Mouse (Mus musculus) neural tube, embryonic 11.5 days (tissue): ENCODE measurements around the gene Timp2. TPM values are rescaled to one million over a fixed set of nuclear protein-coding genes. Genes with fewer than 3 reads are reported as not detected.

ENCODE experiments used
- ATAC-seq: fragments of 200-750 bp; cut with Nextera tagmentation; 2 replicates; pipeline ENCODE4 v1.8.0; 2017; ENCODE audit warnings: moderate number of reproducible peaks, mild to moderate bottlenecking, moderate TSS enrichment, moderate library complexity; ENCODE audit not compliant: insufficient read depth, low FRiP score, low TSS enrichment
- DNase-seq: peaks from one replicate; pipeline ENCODE4 v3.0.0-alpha.2; 2015; ENCODE audit warnings: low spot score
- H3K27ac ChIP-seq: fragments of 300-500 bp; sonication (generic); 2 replicates; pipeline ENCODE4 v1.5.1; 2014; ENCODE audit warnings: low read depth, mild to moderate bottlenecking, low read length
- H3K27me3 ChIP-seq: fragments of 300-500 bp; sonication (generic); 2 replicates; pipeline ENCODE4 v1.6.1; 2014; ENCODE audit warnings: mild to moderate bottlenecking, low read length, mixed read lengths; ENCODE audit not compliant: control insufficient read depth, insufficient read depth
- H3K36me3 ChIP-seq: fragments of 300-500 bp; sonication (generic); 2 replicates; pipeline ENCODE4 v1.6.1; 2014; ENCODE audit warnings: mild to moderate bottlenecking, low read length, moderate library complexity, mixed read lengths; ENCODE audit not compliant: control insufficient read depth, insufficient read depth
- H3K4me1 ChIP-seq: fragments of 300-500 bp; sonication (generic); 2 replicates; pipeline ENCODE4 v1.6.1; 2014; ENCODE audit warnings: low read length, mixed read lengths; ENCODE audit not compliant: control insufficient read depth, insufficient read depth
- H3K4me2 ChIP-seq: fragments of 300-500 bp; sonication (generic); 2 replicates; pipeline ENCODE4 v1.6.1; 2014; ENCODE audit warnings: low read depth, mild to moderate bottlenecking, moderate library complexity
- H3K4me3 ChIP-seq: fragments of 300-500 bp; sonication (generic); 2 replicates; pipeline ENCODE4 v1.5.1; 2014; ENCODE audit warnings: low read depth, low read length
- H3K9ac ChIP-seq: fragments of 300-500 bp; sonication (generic); 2 replicates; pipeline ENCODE4 v1.6.1; 2014; ENCODE audit warnings: mild to moderate bottlenecking, low read length
- H3K9me3 ChIP-seq: fragments of 300-500 bp; sonication (generic); 2 replicates; pipeline ENCODE4 v1.6.1; 2016; ENCODE audit warnings: low read length; ENCODE audit not compliant: control insufficient read depth
- WGBS: fragments of 180-500 bp; shearing (Covaris S2); extraction: QIAGEN DNeasy Blood & Tissue Kit; methylation state at CpG from one replicate; pipeline ENCODE4 v1.1.7; 2014; 5-methylcytosine and 5-hydroxymethylcytosine counted together
- polyA plus RNA-seq: library from polyadenylated mRNA; unstranded; fragments of >200 nt; fragmentation: Nextera tagmentation; extraction: Ambion mirVana; gene quantifications from 2 replicates; pipeline ENCODE4 v1.2.1, GENCODE M21; 2014

Gene Timp2
- polyA plus RNA-seq, 1 experiment from 2014 or later, result 46.4 TPM

DNA sequence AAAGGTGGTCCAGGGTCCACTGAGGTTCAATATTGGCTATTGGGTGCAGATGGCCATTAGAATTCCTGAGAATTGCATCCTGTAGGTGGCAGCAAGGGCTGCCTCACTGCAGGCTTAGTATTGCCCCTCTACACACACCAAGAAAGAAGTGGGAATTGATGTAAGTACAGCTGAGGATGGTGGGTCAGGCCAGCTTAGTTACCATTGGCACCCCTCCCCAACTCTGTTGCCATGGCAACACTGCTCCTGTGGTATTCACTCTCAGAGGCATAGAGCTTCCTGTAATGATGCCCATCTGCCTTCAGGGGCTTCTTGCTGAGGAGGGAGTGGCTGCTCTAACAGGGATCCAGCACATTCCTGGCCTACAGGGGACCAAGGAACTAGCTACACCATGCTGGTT, 19.5 kb upstream of the Timp2 start:
- no peaks in the 10 kb centered on the region for H3K27me3 ChIP-seq
- ATAC-seq (no peak), DNase-seq (no peak)
- no peak overlapping the region for H3K4me3 ChIP-seq
- H3K9me3 ChIP-seq, result no peaks in the 10 kb centered on the region
- no peaks in the 10 kb centered on the region for H3K36me3 ChIP-seq
- H3K9ac ChIP-seq, result no peak overlapping the region
- H3K27ac ChIP-seq, result no peak overlapping the region
- no peak overlapping the region for H3K4me2 ChIP-seq
- no peaks in the 10 kb centered on the region; the same call in 1 of the 2 replicates for H3K4me1 ChIP-seq

DNA sequence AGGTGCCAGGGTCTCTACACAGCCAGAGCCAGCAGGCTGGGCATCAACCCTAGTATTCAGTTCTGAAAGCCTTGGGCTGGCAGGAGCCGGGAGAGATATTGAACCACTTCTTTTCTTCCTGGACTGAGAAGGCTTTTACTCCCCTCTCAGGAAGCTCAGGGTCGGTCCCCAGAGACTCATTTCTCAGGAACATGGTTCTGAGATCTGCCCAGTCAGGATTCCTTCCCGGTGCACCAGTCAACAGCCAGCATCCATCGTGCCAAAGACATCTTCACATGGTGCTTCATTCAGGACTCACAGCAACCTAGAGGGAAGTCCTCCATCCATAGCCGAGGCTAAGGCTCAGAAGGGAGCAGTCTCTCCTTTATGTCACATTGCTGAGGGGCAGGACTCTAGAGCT, 19.0 kb upstream of the Timp2 start:
- ATAC-seq, result no peak
- no peaks in the 10 kb centered on the region for H3K9me3 ChIP-seq
- no peaks in the 10 kb centered on the region for H3K27me3 ChIP-seq
- WGBS, result 64% methylated on average over 5 of the region's 5 CpGs
- H3K4me1 ChIP-seq, result no peaks in the 10 kb centered on the region; the same call in 1 of the 2 replicates
- H3K9ac ChIP-seq, result no peak overlapping the region; the same call in 1 of the 2 replicates
- H3K4me3 ChIP-seq, result no peak overlapping the region
- H3K27ac ChIP-seq, result no peak overlapping the region
- DNase-seq, result no peak
- no peak overlapping the region for H3K4me2 ChIP-seq
- H3K36me3 ChIP-seq, result no peaks in the 10 kb centered on the region

DNA sequence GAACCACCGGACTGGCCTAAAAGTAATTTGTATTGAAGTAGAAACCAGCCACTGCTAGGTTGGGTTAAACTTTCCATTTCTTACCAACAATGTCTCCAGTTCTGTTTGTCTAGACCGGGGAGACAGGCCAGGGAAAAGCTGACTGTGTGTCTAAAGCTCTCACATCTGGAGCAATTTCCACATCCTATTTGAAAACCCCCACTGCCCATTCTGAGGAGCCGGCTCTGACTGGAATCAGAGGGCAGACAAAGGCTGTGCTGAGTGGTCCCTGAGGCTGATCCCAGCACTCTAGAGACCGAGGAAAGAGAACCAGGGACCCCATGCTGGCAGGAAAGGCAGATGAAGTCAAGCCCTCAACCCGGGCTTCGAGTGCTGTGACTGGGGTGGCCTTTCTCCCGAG, 17.1 kb upstream of the Timp2 start:
- H3K4me2 ChIP-seq, result no peak overlapping the region
- no peak overlapping the region for H3K9ac ChIP-seq
- no peaks in the 10 kb centered on the region for H3K27me3 ChIP-seq
- no peaks in the 10 kb centered on the region; the same call in 1 of the 2 replicates for H3K4me1 ChIP-seq
- WGBS, result 60% methylated on average over 7 of the region's 7 CpGs
- ATAC-seq, result no peak
- H3K36me3 ChIP-seq, result no peaks in the 10 kb centered on the region
- no peak overlapping the region for H3K4me3 ChIP-seq
- no peak overlapping the region for H3K27ac ChIP-seq
- no peak for DNase-seq
- H3K9me3 ChIP-seq, result no peaks in the 10 kb centered on the region

DNA sequence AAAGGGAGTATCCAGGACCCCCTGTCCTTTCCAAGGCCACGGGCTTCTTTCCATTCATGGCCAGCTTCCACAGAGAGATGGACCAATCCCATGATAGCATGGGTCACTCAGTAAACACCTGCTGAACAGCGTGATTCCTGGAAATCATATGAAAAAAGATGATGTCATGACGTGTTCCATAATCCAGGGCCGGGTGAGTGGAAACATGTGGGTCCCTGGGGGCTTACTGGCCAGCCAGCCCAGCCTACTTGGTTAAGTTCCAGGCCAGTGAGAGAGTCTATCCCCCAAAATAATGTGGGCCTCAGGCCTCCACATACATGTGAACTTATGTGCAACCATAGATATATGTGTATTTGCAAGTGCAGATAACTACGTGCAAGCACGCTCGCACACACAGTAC, 16.3 kb upstream of the Timp2 start:
- Histone ChIP-seq H3K4me1 (no peaks in the 10 kb centered on the region; the same call in 1 of the 2 replicates), H3K4me3 (no peak overlapping the region), H3K27me3 (no peaks in the 10 kb centered on the region), H3K4me2 (no peak overlapping the region), H3K36me3 (no peaks in the 10 kb centered on the region), H3K9me3 (no peaks in the 10 kb centered on the region), H3K27ac (no peak overlapping the region), H3K9ac (no peak overlapping the region)
- ATAC-seq (no peak), DNase-seq (no peak)
- WGBS, result 89% methylated on average over 7 of the region's 7 CpGs

DNA sequence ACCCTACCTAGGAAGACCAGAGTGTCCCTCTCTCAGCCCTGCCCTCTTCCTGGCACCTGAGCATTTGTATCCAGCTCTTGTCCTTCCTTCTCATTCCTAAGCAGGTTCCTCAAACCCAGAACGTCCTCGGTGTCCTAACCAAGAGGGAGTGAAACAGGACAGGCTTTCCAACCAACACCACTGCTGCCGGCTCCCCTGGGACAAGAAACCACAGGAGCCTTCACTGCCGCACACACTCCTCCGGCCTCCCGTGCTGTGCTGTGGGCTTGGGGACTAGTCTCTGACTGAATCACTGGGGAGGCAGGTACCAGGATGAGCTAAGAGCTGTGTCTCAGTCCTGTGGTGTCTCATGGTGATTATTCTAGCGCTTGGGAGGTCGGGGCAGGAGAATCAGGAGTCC, 14.1 kb upstream of the Timp2 start:
- no peak overlapping the region for H3K4me2 ChIP-seq
- DNase-seq (no peak), ATAC-seq (no peak)
- no peaks in the 10 kb centered on the region for H3K4me1 ChIP-seq
- H3K27ac ChIP-seq, result no peak overlapping the region
- WGBS, result 84% methylated on average over 8 of the region's 8 CpGs
- no peak overlapping the region for H3K9ac ChIP-seq
- no peak overlapping the region for H3K4me3 ChIP-seq
- no peaks in the 10 kb centered on the region for H3K9me3 ChIP-seq
- no peaks in the 10 kb centered on the region for H3K36me3 ChIP-seq
- H3K27me3 ChIP-seq, result no peaks in the 10 kb centered on the region

DNA sequence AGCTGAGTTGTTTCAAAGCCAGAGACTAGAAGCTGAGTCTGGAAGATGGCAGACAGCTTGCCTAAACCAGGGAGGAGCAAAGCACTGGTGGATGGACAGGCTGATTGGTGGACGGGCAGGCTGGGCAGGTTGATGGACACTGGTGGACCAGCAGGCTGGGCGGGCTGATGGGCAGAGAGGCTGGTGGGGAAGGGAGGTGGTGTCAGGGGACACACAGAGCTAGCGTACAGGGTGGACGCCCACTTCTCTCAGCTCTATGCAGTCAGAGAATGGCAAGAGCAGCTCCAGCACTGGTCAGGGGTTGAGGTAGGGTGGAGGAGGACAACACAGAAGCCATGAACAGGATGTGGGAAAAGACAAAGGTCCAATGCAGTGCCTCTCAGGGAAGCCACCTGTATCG, 13.7 kb upstream of the Timp2 start:
- no peak for DNase-seq
- no peak overlapping the region for H3K4me3 ChIP-seq
- H3K36me3 ChIP-seq, result no peaks in the 10 kb centered on the region
- no peak for ATAC-seq
- no peaks in the 10 kb centered on the region for H3K27me3 ChIP-seq
- no peaks in the 10 kb centered on the region for H3K9me3 ChIP-seq
- H3K27ac ChIP-seq, result no peak overlapping the region
- no peak overlapping the region for H3K4me2 ChIP-seq
- no peaks in the 10 kb centered on the region for H3K4me1 ChIP-seq
- 78% methylated on average over 5 of the region's 5 CpGs for WGBS
- no peak overlapping the region for H3K9ac ChIP-seq

DNA sequence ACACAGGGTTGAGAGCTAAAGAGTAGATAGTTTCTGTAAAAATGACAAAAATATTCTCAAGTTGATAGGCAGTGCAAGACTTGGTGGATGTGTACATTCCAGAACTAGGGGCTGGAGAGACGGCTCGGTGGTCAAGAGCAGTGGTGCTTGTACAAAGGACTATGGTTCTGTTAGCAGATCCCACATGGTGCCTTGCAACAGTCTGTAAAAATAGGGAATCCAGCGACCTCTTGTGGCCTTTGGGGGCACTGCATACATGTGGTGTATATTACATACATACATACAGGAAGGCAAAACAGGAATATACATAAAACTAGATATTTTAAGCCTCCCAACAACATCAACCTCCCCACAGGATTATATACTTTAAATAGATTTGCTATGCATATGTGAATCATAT, 12.8 kb upstream of the Timp2 start:
- ATAC-seq, result no peak
- no peaks in the 10 kb centered on the region for H3K27me3 ChIP-seq
- no peaks in the 10 kb centered on the region for H3K36me3 ChIP-seq
- no peak overlapping the region for H3K4me3 ChIP-seq
- H3K4me2 ChIP-seq, result no peak overlapping the region
- no peak overlapping the region for H3K27ac ChIP-seq
- DNase-seq, result no peak
- no peaks in the 10 kb centered on the region for H3K9me3 ChIP-seq
- WGBS, result 60% methylated on average over 3 of the region's 3 CpGs
- no peak overlapping the region for H3K9ac ChIP-seq
- H3K4me1 ChIP-seq, result 0 out of 2 replicates have a peak, but pooled peaks cover 2% of the 10 kb centered on the region

DNA sequence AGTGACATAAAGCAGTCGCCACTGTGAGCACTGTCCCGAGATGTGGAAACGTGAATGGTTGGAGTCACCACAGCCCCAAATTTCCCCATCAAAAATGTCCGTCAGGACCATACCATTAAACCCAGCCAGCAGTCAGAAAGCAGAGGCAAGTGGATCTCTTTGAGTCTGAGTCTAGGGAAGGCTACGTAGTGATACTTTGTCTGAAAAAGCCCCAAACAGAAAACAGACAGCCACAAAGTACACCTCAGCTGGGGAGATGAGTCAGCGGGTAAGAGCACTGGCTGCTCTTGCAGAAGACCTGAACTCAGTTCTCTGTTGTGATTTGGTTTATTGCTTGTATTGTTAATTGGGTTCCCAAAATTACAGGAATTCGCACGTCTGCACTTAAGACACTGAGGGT, 11.0 kb upstream of the Timp2 start:
- WGBS, result 80% methylated on average over 8 of the region's 8 CpGs
- no peak overlapping the region for H3K27ac ChIP-seq
- H3K36me3 ChIP-seq, result no peaks in the 10 kb centered on the region
- 0 out of 2 replicates have a peak, but pooled peaks cover 4% of the 10 kb centered on the region for H3K4me1 ChIP-seq
- ATAC-seq, result no peak
- no peak for DNase-seq
- H3K4me3 ChIP-seq, result no peak overlapping the region
- H3K9ac ChIP-seq, result no peak overlapping the region
- no peaks in the 10 kb centered on the region for H3K9me3 ChIP-seq
- H3K4me2 ChIP-seq, result no peak overlapping the region
- no peaks in the 10 kb centered on the region for H3K27me3 ChIP-seq

DNA sequence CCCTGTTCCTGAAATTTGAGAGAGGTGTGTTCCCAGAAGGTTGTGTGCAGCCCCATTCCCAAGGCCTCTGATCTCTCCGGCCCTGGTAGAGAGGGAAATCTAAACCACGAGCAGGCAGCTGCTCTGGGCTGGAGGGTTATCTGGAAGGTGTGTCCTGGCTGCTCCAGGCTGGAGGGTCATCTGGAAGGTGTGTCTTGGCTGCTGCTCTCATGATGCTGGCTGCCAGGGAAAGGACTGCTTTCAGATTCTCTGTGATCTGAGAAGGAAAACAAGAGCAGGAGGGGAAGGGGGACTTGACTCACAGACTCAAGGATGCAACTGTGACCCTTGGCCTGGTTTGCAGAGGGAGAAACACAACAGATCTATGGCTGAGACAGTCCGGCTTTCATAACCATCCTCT, 10.6 kb upstream of the Timp2 start:
- no peaks in the 10 kb centered on the region for H3K36me3 ChIP-seq
- no peaks in the 10 kb centered on the region for H3K9me3 ChIP-seq
- no peaks in the 10 kb centered on the region for H3K27me3 ChIP-seq
- no peak overlapping the region for H3K4me3 ChIP-seq
- 75% methylated on average over 3 of the region's 3 CpGs for WGBS
- no peak overlapping the region for H3K27ac ChIP-seq
- 0 out of 2 replicates have a peak, but pooled peaks cover 4% of the 10 kb centered on the region for H3K4me1 ChIP-seq
- DNase-seq (no peak), ATAC-seq (no peak)
- H3K4me2 ChIP-seq, result no peak overlapping the region
- H3K9ac ChIP-seq, result no peak overlapping the region
